Mouse (Mus musculus) frontal cortex, postnatal 25 days (tissue): ENCODE measurements around the gene 9230110F15Rik.
"Not testable (repeated sequence)": the region's sequence is repeated elsewhere in the genome, so short reads cannot be mapped to it uniquely, and the experiment has no call there.

ENCODE experiments used
- DNase-seq, 2 experiments: peaks; one replicate each; pipeline ENCODE4 v3.0.0; 2022; ENCODE audit warnings: low spot score in 2 of 2

Gene 9230110F15Rik

GRCm38 (mm10) chr9:35844050-35844449 is at the start of gene 9230110F15Rik:
TSS of gene 9230110F15Rik (minus strand) at chr9:35844150.
- no peak for DNase-seq

GRCm38 (mm10) chr9:35893112-35893511 is 49.2 kb upstream of the 9230110F15Rik start:
- not testable (repeated sequence) for DNase-seq

GRCm38 (mm10) chr9:35817881-35818280 is 26.1 kb downstream of the 9230110F15Rik start:
- not testable (repeated sequence) for DNase-seq

- DNase-seq: no peak
These were observed 45.8 kb downstream of the 9230110F15Rik start for GRCm38 (mm10) chr9:35798146-35798545.

- DNase-seq: no peak
These were observed 53.9 kb downstream of the 9230110F15Rik start, which contains the start of the genes Gm27235 and D730048I06Rik for GRCm38 (mm10) chr9:35790001-35790400. TSS of gene Gm27235 (minus strand) at chr9:35790101. TSS of gene D730048I06Rik (minus strand) at chr9:35790112.
